Mouse (Mus musculus): Measurements from ENCODE around the gene Scn4b.

- TF ChIP-seq GATA1 (IDR thresholded peaks at IDR 0.05; ENCODE audit: borderline replicate concordance, low read length) (no peak), FLI1 (IDR thresholded peaks at IDR 0.05; ENCODE audit: low read length) (no peak)
These were observed 58.1 kb downstream of the Scn4b start for GRCm38 (mm10) chr9:45196125-45196830.

Data from megakaryocyte, embryonic 14.5 days (primary cell).